10 mouse cellular contexts compared by ENCODE assay signal in genomic region chr2:153824593-153824992, GRCm38 (mm10). TPM values are rescaled to one million over a fixed set of nuclear protein-coding genes. Genes with fewer than 3 reads are reported as not detected.
DNase-seq lines count a peak whose midpoint lies in the region; TF ChIP-seq lines count a peak whose summit lies in the region.
"Had no signal": no experiment of that assay in that cellular context is flagged by ENCODE, and none has a peak within 500 bp of the region (broad histone marks: within the 10 kb centered on the region; RNA-seq: fewer than 3 reads in every experiment).

No protein-coding gene starts in this region.

- TF ChIP-seq CTCF in gastrocnemius, adult 2 months (IDR thresholded peaks at IDR 0.05) = no peak
- no peak for TF ChIP-seq CTCF in left cerebral cortex, adult 2 months (IDR thresholded peaks at IDR 0.05)

- intact Hi-C loops in gastrocnemius, adult 2 months (cut with DNase I) = no loop called here
- intact Hi-C loops in left cerebral cortex, postnatal 4 days (cut with DNase I) = no loop called here
- intact Hi-C loops in left cerebral cortex, postnatal 36 days (cut with DNase I) = no loop called here
- intact Hi-C loops in left cerebral cortex, adult 2 months (cut with DNase I) = no loop called here

- H3K4me3 ChIP-seq in gastrocnemius, adult 2 months = no peak overlapping the region
- no peak overlapping the region for H3K4me3 ChIP-seq in left cerebral cortex, adult 2 months
- H3K4me3 ChIP-seq: stomach, embryonic 15.5 days had no signal

- peak; percentile 33 for DNase-seq in gastrocnemius, adult 2 months
- DNase-seq in gastrocnemius, postnatal 25 days = no peak
- DNase-seq in left cerebral cortex, postnatal 4 days = peak; percentile 68
- no peak for DNase-seq in left cerebral cortex, postnatal 36 days (ENCODE audit: low spot score in 2 of 2)
- peak; percentile 57 for DNase-seq in testis, postnatal 10 days (ENCODE audit: low spot score)
- DNase-seq in testis, postnatal 14 days (ENCODE audit: low spot score) = no peak
- DNase-seq in thymus, postnatal 4 days = no peak
- DNase-seq in left cerebral cortex, adult 2 months (ENCODE audit: extremely low spot score in 1 of 2, low spot score in 2 of 2) = no peak

- H3K27ac ChIP-seq in gastrocnemius, adult 2 months = no peak overlapping the region
- no peak overlapping the region for H3K27ac ChIP-seq in left cerebral cortex, adult 2 months
- H3K27ac ChIP-seq: stomach, embryonic 15.5 days had no signal

RNA-seq across cellular contexts. Expression of gene Efcab8, which starts 44.9 kb away (rescaled TPM):
- total RNA-seq in gastrocnemius, adult 2 months (2021) = not detected
- total RNA-seq in gastrocnemius, postnatal 25 days (2021) = not detected
- under 1 TPM; 0.32 to 0.60 TPM for total RNA-seq in left cerebral cortex, postnatal 4 days (2021)
- under 1 TPM in 1 of 2 experiments, not detected in 1; 0.11 TPM for total RNA-seq in left cerebral cortex, postnatal 36 days (2021)
- total RNA-seq in left cerebral cortex, adult 2 months (2021) = under 1 TPM; 0.16 to 0.38 TPM

RNA-seq across cellular contexts. Expression of gene Sun5, which starts 46.3 kb away (rescaled TPM):
- total RNA-seq in gastrocnemius, adult 2 months (2021) = not detected
- total RNA-seq in gastrocnemius, postnatal 25 days (2021) = not detected
- total RNA-seq in left cerebral cortex, postnatal 4 days (2021) = not detected
- not detected for total RNA-seq in left cerebral cortex, postnatal 36 days (2021)
- total RNA-seq in left cerebral cortex, adult 2 months (2021) = not detected
- total RNA-seq: layer of hippocampus, postnatal 14 days had no signal

RNA-seq across cellular contexts. Expression of gene Bpifb2, which starts 50.3 kb away (rescaled TPM):
- not detected for total RNA-seq in gastrocnemius, adult 2 months (2021)
- not detected for total RNA-seq in gastrocnemius, postnatal 25 days (2021)
- total RNA-seq in left cerebral cortex, postnatal 4 days (2021) = not detected
- not detected for total RNA-seq in left cerebral cortex, postnatal 36 days (2021)
- not detected for total RNA-seq in left cerebral cortex, adult 2 months (2021)
- total RNA-seq: layer of hippocampus, postnatal 14 days had no signal

Comparison
In these comparisons a context has a peak if more than half of its experiments do, and no peak if none do; other contexts are left out.
1. DNase-seq: peak in gastrocnemius, adult 2 months (single experiment), left cerebral cortex, postnatal 4 days (single experiment) and testis, postnatal 10 days (single experiment); none in gastrocnemius, postnatal 25 days (single experiment), left cerebral cortex, postnatal 36 days (0 of 2), testis, postnatal 14 days (single experiment), thymus, postnatal 4 days (single experiment) and left cerebral cortex, adult 2 months (0 of 2).